Mouse (Mus musculus) neural tube, embryonic 11.5 days (tissue): ENCODE measurements at regions not wholly inside any gene's neighbourhood (a gene's known extent, or its start where the extent isn't known, plus 50 kb on each side); places are given as distances from the start of the nearest gene placed in this dataset.

ENCODE experiments used
- ATAC-seq: fragments of 200-750 bp; cut with Nextera tagmentation; 2 replicates; pipeline ENCODE4 v1.8.0; 2017; ENCODE audit warnings: moderate number of reproducible peaks, mild to moderate bottlenecking, moderate TSS enrichment, moderate library complexity; ENCODE audit not compliant: insufficient read depth, low FRiP score, low TSS enrichment
- DNase-seq: peaks from one replicate; pipeline ENCODE4 v3.0.0-alpha.2; 2015; ENCODE audit warnings: low spot score
- H3K27ac ChIP-seq: fragments of 300-500 bp; sonication (generic); 2 replicates; pipeline ENCODE4 v1.5.1; 2014; ENCODE audit warnings: low read depth, mild to moderate bottlenecking, low read length
- H3K27me3 ChIP-seq: fragments of 300-500 bp; sonication (generic); 2 replicates; pipeline ENCODE4 v1.6.1; 2014; ENCODE audit warnings: mild to moderate bottlenecking, low read length, mixed read lengths; ENCODE audit not compliant: control insufficient read depth, insufficient read depth
- H3K36me3 ChIP-seq: fragments of 300-500 bp; sonication (generic); 2 replicates; pipeline ENCODE4 v1.6.1; 2014; ENCODE audit warnings: mild to moderate bottlenecking, low read length, moderate library complexity, mixed read lengths; ENCODE audit not compliant: control insufficient read depth, insufficient read depth
- H3K4me1 ChIP-seq: fragments of 300-500 bp; sonication (generic); 2 replicates; pipeline ENCODE4 v1.6.1; 2014; ENCODE audit warnings: low read length, mixed read lengths; ENCODE audit not compliant: control insufficient read depth, insufficient read depth
- H3K4me2 ChIP-seq: fragments of 300-500 bp; sonication (generic); 2 replicates; pipeline ENCODE4 v1.6.1; 2014; ENCODE audit warnings: low read depth, mild to moderate bottlenecking, moderate library complexity
- H3K4me3 ChIP-seq: fragments of 300-500 bp; sonication (generic); 2 replicates; pipeline ENCODE4 v1.5.1; 2014; ENCODE audit warnings: low read depth, low read length
- H3K9ac ChIP-seq: fragments of 300-500 bp; sonication (generic); 2 replicates; pipeline ENCODE4 v1.6.1; 2014; ENCODE audit warnings: mild to moderate bottlenecking, low read length
- H3K9me3 ChIP-seq: fragments of 300-500 bp; sonication (generic); 2 replicates; pipeline ENCODE4 v1.6.1; 2016; ENCODE audit warnings: low read length; ENCODE audit not compliant: control insufficient read depth
- WGBS: fragments of 180-500 bp; shearing (Covaris S2); extraction: QIAGEN DNeasy Blood & Tissue Kit; methylation state at CpG from one replicate; pipeline ENCODE4 v1.1.7; 2014; 5-methylcytosine and 5-hydroxymethylcytosine counted together

GRCm38 (mm10) chr6:107711181-107712087 is 181.9 kb downstream of the Lrrn1 start:
- 0 out of 2 replicates have a peak, but pooled peaks cover 3% of the 10 kb centered on the region for H3K4me1 ChIP-seq
- H3K27ac ChIP-seq: no peak overlapping the region
- H3K9ac ChIP-seq: no peak overlapping the region
- no peaks in the 10 kb centered on the region for H3K36me3 ChIP-seq
- H3K4me2 ChIP-seq: no peak overlapping the region
- WGBS: 45% methylated on average over 22 of the region's 22 CpGs
- ATAC-seq (peak; percentile 29; the same call in 1 of the 2 replicates), DNase-seq (no peak)
- no peak overlapping the region for H3K4me3 ChIP-seq
- no peaks in the 10 kb centered on the region for H3K9me3 ChIP-seq
- H3K27me3 ChIP-seq: no peaks in the 10 kb centered on the region

- no peak overlapping the region for H3K9ac ChIP-seq
- ATAC-seq: no peak
- H3K36me3 ChIP-seq: no peaks in the 10 kb centered on the region
- H3K27ac ChIP-seq: no peak overlapping the region
- no peak overlapping the region for H3K4me2 ChIP-seq
- H3K4me3 ChIP-seq: no peak overlapping the region
- H3K27me3 ChIP-seq: no peaks in the 10 kb centered on the region
- DNase-seq: no peak
- WGBS: 26% methylated on average over 6 of the region's 6 CpGs
- 0 out of 2 replicates have a peak, but pooled peaks cover 3% of the 10 kb centered on the region for H3K4me1 ChIP-seq
- H3K9me3 ChIP-seq: no peaks in the 10 kb centered on the region
Measured at GRCm38 (mm10) chr6:107713051-107713450, 183.5 kb downstream of the Lrrn1 start.

GRCm38 (mm10) chr6:107717194-107717593 is 187.6 kb downstream of the Lrrn1 start:
- H3K27ac ChIP-seq: no peak overlapping the region
- H3K36me3 ChIP-seq: no peaks in the 10 kb centered on the region
- no peaks in the 10 kb centered on the region for H3K27me3 ChIP-seq
- H3K9ac ChIP-seq: no peak overlapping the region
- H3K4me2 ChIP-seq: no peak overlapping the region
- no peak for ATAC-seq
- no peaks in the 10 kb centered on the region for H3K4me1 ChIP-seq
- WGBS: 94% methylated on average over 2 of the region's 2 CpGs
- no peak for DNase-seq
- H3K4me3 ChIP-seq: no peak overlapping the region
- no peaks in the 10 kb centered on the region for H3K9me3 ChIP-seq

GRCm38 (mm10) chr6:107730294-107730693 is 200.7 kb downstream of the Lrrn1 start:
- no peak for ATAC-seq
- H3K4me2 ChIP-seq: no peak overlapping the region
- 59% methylated on average over 4 of the region's 4 CpGs for whole genome bisulfite sequencing
- no peak overlapping the region for H3K27ac ChIP-seq
- DNase-seq: no peak
- no peak overlapping the region for H3K9ac ChIP-seq
- no peaks in the 10 kb centered on the region for H3K27me3 ChIP-seq
- H3K4me1 ChIP-seq: no peaks in the 10 kb centered on the region
- H3K36me3 ChIP-seq: no peaks in the 10 kb centered on the region
- no peak overlapping the region for H3K4me3 ChIP-seq
- no peaks in the 10 kb centered on the region for H3K9me3 ChIP-seq

- Histone ChIP-seq H3K4me1 (no peaks in the 10 kb centered on the region), H3K27ac (no peak overlapping the region), H3K4me2 (no peak overlapping the region), H3K27me3 (no peaks in the 10 kb centered on the region), H3K36me3 (no peaks in the 10 kb centered on the region), H3K4me3 (no peak overlapping the region), H3K9ac (no peak overlapping the region), H3K9me3 (no peaks in the 10 kb centered on the region)
- 91% methylated on average over 1 of the region's 1 CpGs for WGBS
- DNase-seq (no peak), ATAC-seq (no peak)
Measured at GRCm38 (mm10) chr6:107734773-107735172, 205.2 kb downstream of the Lrrn1 start.

GRCm38 (mm10) chr6:107749111-107749736 is 219.7 kb downstream of the Lrrn1 start:
- H3K4me3 ChIP-seq: no peak overlapping the region
- H3K27me3 ChIP-seq: no peaks in the 10 kb centered on the region
- 80% methylated on average over 5 of the region's 5 CpGs for WGBS
- no peaks in the 10 kb centered on the region for H3K4me1 ChIP-seq
- no peak overlapping the region for H3K27ac ChIP-seq
- no peaks in the 10 kb centered on the region for H3K9me3 ChIP-seq
- no peaks in the 10 kb centered on the region for H3K36me3 ChIP-seq
- ATAC-seq (no peak), DNase-seq (no peak)
- H3K4me2 ChIP-seq: no peak overlapping the region
- H3K9ac ChIP-seq: no peak overlapping the region

- ATAC-seq (no peak), DNase-seq (no peak)
- WGBS: 75% methylated on average over 2 of the region's 2 CpGs
- Histone ChIP-seq H3K4me2 (no peak overlapping the region), H3K4me3 (no peak overlapping the region), H3K27me3 (no peaks in the 10 kb centered on the region), H3K4me1 (no peaks in the 10 kb centered on the region), H3K9ac (no peak overlapping the region), H3K36me3 (no peaks in the 10 kb centered on the region), H3K9me3 (no peaks in the 10 kb centered on the region), H3K27ac (no peak overlapping the region)
Measured at GRCm38 (mm10) chr6:107749794-107750193, 220.2 kb downstream of the Lrrn1 start.

- H3K4me1 ChIP-seq: no peaks in the 10 kb centered on the region
- ATAC-seq (no peak), DNase-seq (no peak)
- no peaks in the 10 kb centered on the region for H3K9me3 ChIP-seq
- no peaks in the 10 kb centered on the region for H3K27me3 ChIP-seq
- H3K36me3 ChIP-seq: no peaks in the 10 kb centered on the region
- H3K4me2 ChIP-seq: no peak overlapping the region
- no peak overlapping the region for H3K4me3 ChIP-seq
- H3K9ac ChIP-seq: no peak overlapping the region
- no peak overlapping the region for H3K27ac ChIP-seq
- 44% methylated on average over 1 of the region's 1 CpGs for WGBS
Measured at GRCm38 (mm10) chr6:107752156-107752555, 222.6 kb downstream of the Lrrn1 start.

- ATAC-seq (no peak), DNase-seq (no peak)
- no peaks in the 10 kb centered on the region for H3K36me3 ChIP-seq
- H3K9ac ChIP-seq: no peak overlapping the region
- H3K4me2 ChIP-seq: no peak overlapping the region
- 76% methylated on average over 2 of the region's 2 CpGs for WGBS
- H3K4me3 ChIP-seq: no peak overlapping the region
- H3K9me3 ChIP-seq: no peaks in the 10 kb centered on the region
- H3K27me3 ChIP-seq: no peaks in the 10 kb centered on the region
- no peaks in the 10 kb centered on the region for H3K4me1 ChIP-seq
- no peak overlapping the region for H3K27ac ChIP-seq
Measured at GRCm38 (mm10) chr6:107755158-107755557, 225.6 kb downstream of the Lrrn1 start.
